Comparison of ENCODE assay signal across 23 mouse cellular contexts in genomic region chr19:14468733-14469132, GRCm38 (mm10).
DNase-seq lines count a peak whose midpoint lies in the region; ATAC-seq lines count a peak whose summit lies in the region.
"Had no signal": no experiment of that assay in that cellular context is flagged by ENCODE, and none has a peak within 500 bp of the region (broad histone marks: within the 10 kb centered on the region; RNA-seq: fewer than 3 reads in every experiment).

No protein-coding gene starts in this region.

- H3K4me3 ChIP-seq in midbrain, embryonic 15.5 days: no peak overlapping the region
- H3K4me3 ChIP-seq: embryonic facial prominence, embryonic 10.5 days; kidney, embryonic 15.5 days; limb, embryonic 10.5 days; liver, embryonic 15.5 days; lung, embryonic 15.5 days had no signal

- no peak overlapping the region for H3K4me2 ChIP-seq in midbrain, embryonic 15.5 days
- H3K4me2 ChIP-seq: kidney, embryonic 15.5 days; liver, embryonic 15.5 days; lung, embryonic 15.5 days; midbrain, embryonic 11.5 days had no signal

- 94% methylated on average over 2 of the region's 2 CpGs for WGBS in midbrain, embryonic 15.5 days

- H3K4me1 ChIP-seq in midbrain, embryonic 15.5 days: no peaks in the 10 kb centered on the region
- H3K4me1 ChIP-seq: embryonic facial prominence, embryonic 10.5 days; kidney, embryonic 15.5 days; limb, embryonic 10.5 days; liver, embryonic 15.5 days; lung, embryonic 15.5 days had no signal

- no peaks in the 10 kb centered on the region for H3K27me3 ChIP-seq in midbrain, embryonic 15.5 days (replicated peaks)
- H3K27me3 ChIP-seq: kidney, embryonic 15.5 days; liver, embryonic 15.5 days; lung, embryonic 15.5 days had no signal

- H3K27ac ChIP-seq in midbrain, embryonic 15.5 days: no peak overlapping the region
- H3K27ac ChIP-seq: embryonic facial prominence, embryonic 10.5 days; kidney, embryonic 15.5 days; limb, embryonic 10.5 days; liver, embryonic 15.5 days; lung, embryonic 15.5 days had no signal

- peak; percentile 60 for ATAC-seq in CD4-positive, CD25-positive, alpha-beta regulatory T cell, adult 4 months
- peak; percentile 82 for ATAC-seq in common myeloid progenitor, adult 5-6 weeks (replicated peaks; ENCODE audit: low read depth, poor library complexity, severe bottlenecking)
- ATAC-seq in megakaryocyte progenitor cell, adult 5-6 weeks (replicated peaks; ENCODE audit: poor library complexity): peak; percentile 63
- no peak for ATAC-seq in midbrain, embryonic 15.5 days (replicated peaks)
- ATAC-seq: hindbrain, embryonic 16.5 days had no signal

- no peak overlapping the region for H3K9ac ChIP-seq in midbrain, embryonic 15.5 days
- H3K9ac ChIP-seq: kidney, embryonic 15.5 days; liver, embryonic 15.5 days; lung, embryonic 15.5 days had no signal

- DNase-seq in 416B (ENCODE audit: low read depth): peak; percentile 81
- no peak for DNase-seq in cerebellum, postnatal 36 days
- DNase-seq in lung, postnatal 25 days (ENCODE audit: low spot score): no peak
- DNase-seq: adrenal gland, postnatal 14 days; cerebellum, adult 9-10 months; gastrocnemius, postnatal 36 days; heart, postnatal 4 days; kidney, adult 11 months; kidney, postnatal 4 days; liver; lung, postnatal 4 days had no signal

- no peaks in the 10 kb centered on the region for H3K36me3 ChIP-seq in midbrain, embryonic 15.5 days (replicated peaks)

- H3K9me3 ChIP-seq in midbrain, embryonic 15.5 days: no peaks in the 10 kb centered on the region
- H3K9me3 ChIP-seq: embryonic facial prominence, embryonic 10.5 days; G1E; kidney, embryonic 15.5 days; limb, embryonic 10.5 days; liver, embryonic 15.5 days; lung, embryonic 15.5 days had no signal
